Mouse (Mus musculus): Measurements from ENCODE around the gene Ccn2. TPM values are rescaled to one million over a fixed set of nuclear protein-coding genes. Genes with fewer than 3 reads are reported as not detected.
A peak's percentile ranks its signal among the peaks of the same experiment; 100 is the strongest.

Gene Ccn2
- polyA plus RNA-seq, 1 experiment = 65.2 TPM

GRCm38 (mm10) chr10:24591136-24591535 lies 4.1 kb upstream of the Ccn2 start:
- H3K4me3 ChIP-seq (ENCODE audit: low read depth, low read length) = no peak overlapping the region
- peak; percentile 77 for TF ChIP-seq CTCF (IDR thresholded peaks at IDR 0.05; ENCODE audit: low read depth, low read length)
- TF ChIP-seq POLR2A (IDR thresholded peaks at IDR 0.05; ENCODE audit: insufficient read depth, low read length) = no peak
- no peak for TF ChIP-seq EP300 (IDR thresholded peaks at IDR 0.05; ENCODE audit: insufficient read depth, low read depth, low read length)
- no peaks in the 10 kb centered on the region for H3K27me3 ChIP-seq (ENCODE audit: control insufficient read depth, insufficient read depth, low read length, poor library complexity, severe bottlenecking)
- peak overlapping the region; percentile 73 for H3K27ac ChIP-seq (ENCODE audit: insufficient read depth, low read length)
- no peak overlapping the region for H3K9ac ChIP-seq (ENCODE audit: low read depth, poor library complexity, severe bottlenecking)
- no peaks in the 10 kb centered on the region for H3K9me3 ChIP-seq (replicated peaks; ENCODE audit: control insufficient read depth, insufficient read depth, low read length, poor library complexity, severe bottlenecking)
- peaks cover 3% of the 10 kb centered on the region for H3K4me1 ChIP-seq (ENCODE audit: control insufficient read depth, insufficient read depth, low read length)
- no peaks in the 10 kb centered on the region for H3K36me3 ChIP-seq (ENCODE audit: control insufficient read depth, insufficient read depth, low read length, poor library complexity, severe bottlenecking)

GRCm38 (mm10) chr10:24591741-24592140 lies 3.5 kb upstream of the Ccn2 start:
- TF ChIP-seq EP300 (IDR thresholded peaks at IDR 0.05; ENCODE audit: insufficient read depth, low read depth, low read length) = no peak
- TF ChIP-seq POLR2A (IDR thresholded peaks at IDR 0.05; ENCODE audit: insufficient read depth, low read length) = no peak
- TF ChIP-seq CTCF (IDR thresholded peaks at IDR 0.05; ENCODE audit: low read depth, low read length) = no peak
- H3K4me1 ChIP-seq (ENCODE audit: control insufficient read depth, insufficient read depth, low read length) = peaks cover 3% of the 10 kb centered on the region
- no peak overlapping the region for H3K4me3 ChIP-seq (ENCODE audit: low read depth, low read length)
- no peaks in the 10 kb centered on the region for H3K9me3 ChIP-seq (replicated peaks; ENCODE audit: control insufficient read depth, insufficient read depth, low read length, poor library complexity, severe bottlenecking)
- H3K36me3 ChIP-seq (ENCODE audit: control insufficient read depth, insufficient read depth, low read length, poor library complexity, severe bottlenecking) = no peaks in the 10 kb centered on the region
- H3K27ac ChIP-seq (ENCODE audit: insufficient read depth, low read length) = peak overlapping the region; percentile 54
- H3K27me3 ChIP-seq (ENCODE audit: control insufficient read depth, insufficient read depth, low read length, poor library complexity, severe bottlenecking) = no peaks in the 10 kb centered on the region
- H3K9ac ChIP-seq (ENCODE audit: low read depth, poor library complexity, severe bottlenecking) = no peak overlapping the region

- H3K4me3 ChIP-seq (ENCODE audit: low read depth, low read length) = no peak overlapping the region
- TF ChIP-seq EP300 (IDR thresholded peaks at IDR 0.05; ENCODE audit: insufficient read depth, low read depth, low read length) (no peak), CTCF (IDR thresholded peaks at IDR 0.05; ENCODE audit: low read depth, low read length) (no peak), POLR2A (IDR thresholded peaks at IDR 0.05; ENCODE audit: insufficient read depth, low read length) (no peak)
- peak overlapping the region; percentile 54 for H3K27ac ChIP-seq (ENCODE audit: insufficient read depth, low read length)
- no peaks in the 10 kb centered on the region for H3K9me3 ChIP-seq (replicated peaks; ENCODE audit: control insufficient read depth, insufficient read depth, low read length, poor library complexity, severe bottlenecking)
- H3K36me3 ChIP-seq (ENCODE audit: control insufficient read depth, insufficient read depth, low read length, poor library complexity, severe bottlenecking) = peaks cover 4% of the 10 kb centered on the region; the same call in 1 of the 2 replicates
- H3K4me1 ChIP-seq (ENCODE audit: control insufficient read depth, insufficient read depth, low read length) = peaks cover 3% of the 10 kb centered on the region
- no peak overlapping the region for H3K9ac ChIP-seq (ENCODE audit: low read depth, poor library complexity, severe bottlenecking)
- H3K27me3 ChIP-seq (ENCODE audit: control insufficient read depth, insufficient read depth, low read length, poor library complexity, severe bottlenecking) = no peaks in the 10 kb centered on the region
Observed at GRCm38 (mm10) chr10:24592318-24592717, 2.9 kb upstream of the Ccn2 start.

GRCm38 (mm10) chr10:24592969-24593368 lies 2.3 kb upstream of the Ccn2 start:
- peaks cover 3% of the 10 kb centered on the region for H3K4me1 ChIP-seq (ENCODE audit: control insufficient read depth, insufficient read depth, low read length)
- no peak overlapping the region for H3K9ac ChIP-seq (ENCODE audit: low read depth, poor library complexity, severe bottlenecking)
- TF ChIP-seq POLR2A (IDR thresholded peaks at IDR 0.05; ENCODE audit: insufficient read depth, low read length) = no peak
- TF ChIP-seq CTCF (IDR thresholded peaks at IDR 0.05; ENCODE audit: low read depth, low read length) = no peak
- TF ChIP-seq EP300 (IDR thresholded peaks at IDR 0.05; ENCODE audit: insufficient read depth, low read depth, low read length) = no peak
- no peak overlapping the region for H3K27ac ChIP-seq (ENCODE audit: insufficient read depth, low read length)
- no peaks in the 10 kb centered on the region for H3K9me3 ChIP-seq (replicated peaks; ENCODE audit: control insufficient read depth, insufficient read depth, low read length, poor library complexity, severe bottlenecking)
- no peaks in the 10 kb centered on the region for H3K27me3 ChIP-seq (ENCODE audit: control insufficient read depth, insufficient read depth, low read length, poor library complexity, severe bottlenecking)
- peaks cover 10% of the 10 kb centered on the region for H3K36me3 ChIP-seq (ENCODE audit: control insufficient read depth, insufficient read depth, low read length, poor library complexity, severe bottlenecking)
- H3K4me3 ChIP-seq (ENCODE audit: low read depth, low read length) = no peak overlapping the region

- Histone ChIP-seq H3K27ac (ENCODE audit: insufficient read depth, low read length) (no peak overlapping the region), H3K27me3 (ENCODE audit: control insufficient read depth, insufficient read depth, low read length, poor library complexity, severe bottlenecking) (no peaks in the 10 kb centered on the region), H3K36me3 (ENCODE audit: control insufficient read depth, insufficient read depth, low read length, poor library complexity, severe bottlenecking) (peaks cover 10% of the 10 kb centered on the region), H3K4me1 (ENCODE audit: control insufficient read depth, insufficient read depth, low read length) (peaks cover 3% of the 10 kb centered on the region), H3K9ac (ENCODE audit: low read depth, poor library complexity, severe bottlenecking) (no peak overlapping the region), H3K9me3 (replicated peaks; ENCODE audit: control insufficient read depth, insufficient read depth, low read length, poor library complexity, severe bottlenecking) (no peaks in the 10 kb centered on the region), H3K4me3 (ENCODE audit: low read depth, low read length) (no peak overlapping the region)
- no peak for TF ChIP-seq EP300 (IDR thresholded peaks at IDR 0.05; ENCODE audit: insufficient read depth, low read depth, low read length)
- TF ChIP-seq POLR2A (IDR thresholded peaks at IDR 0.05; ENCODE audit: insufficient read depth, low read length) = no peak
- TF ChIP-seq CTCF (IDR thresholded peaks at IDR 0.05; ENCODE audit: low read depth, low read length) = no peak
Observed at GRCm38 (mm10) chr10:24593556-24593955, 1.7 kb upstream of the Ccn2 start.

GRCm38 (mm10) chr10:24596003-24596868 lies 994 bp downstream of the Ccn2 start:
- peaks cover 10% of the 10 kb centered on the region for H3K36me3 ChIP-seq (ENCODE audit: control insufficient read depth, insufficient read depth, low read length, poor library complexity, severe bottlenecking)
- H3K9ac ChIP-seq (ENCODE audit: low read depth, poor library complexity, severe bottlenecking) = peak overlapping the region; percentile 59

More at GRCm38 (mm10) chr10:24596003-24596868, 994 bp downstream of the Ccn2 start:
- peaks cover 3% of the 10 kb centered on the region for H3K4me1 ChIP-seq (ENCODE audit: control insufficient read depth, insufficient read depth, low read length)
- no peaks in the 10 kb centered on the region for H3K27me3 ChIP-seq (ENCODE audit: control insufficient read depth, insufficient read depth, low read length, poor library complexity, severe bottlenecking)
- peak overlapping the region; percentile 90 for H3K4me3 ChIP-seq (ENCODE audit: low read depth, low read length)
- no peak for TF ChIP-seq CTCF (IDR thresholded peaks at IDR 0.05; ENCODE audit: low read depth, low read length)
- TF ChIP-seq POLR2A (IDR thresholded peaks at IDR 0.05; ENCODE audit: insufficient read depth, low read length) = no peak
- TF ChIP-seq EP300 (IDR thresholded peaks at IDR 0.05; ENCODE audit: insufficient read depth, low read depth, low read length) = no peak
- no peaks in the 10 kb centered on the region for H3K9me3 ChIP-seq (replicated peaks; ENCODE audit: control insufficient read depth, insufficient read depth, low read length, poor library complexity, severe bottlenecking)
- H3K27ac ChIP-seq (ENCODE audit: insufficient read depth, low read length) = peak overlapping the region; percentile 79; the same call in 1 of the 2 replicates
